Mouse (Mus musculus) left cerebral cortex, adult 11 months (tissue): Measurements from ENCODE around the gene Cavin2.

ENCODE experiments used
- DNase-seq: peaks from one replicate; pipeline ENCODE4 v3.0.0; 2022; ENCODE audit warnings: low spot score

Cavin2 gene

GRCm38 (mm10) chr1:51315476-51315875 is 26.6 kb downstream of the Cavin2 start:
- DNase-seq = no peak

GRCm38 (mm10) chr1:51323506-51323905 is 34.6 kb downstream of the Cavin2 start:
- DNase-seq = no peak

- DNase-seq = no peak
These were observed 39.6 kb downstream of the Cavin2 start for GRCm38 (mm10) chr1:51328541-51328940.

GRCm38 (mm10) chr1:51332986-51333385 is 44.1 kb downstream of the Cavin2 start:
- DNase-seq = no peak

- DNase-seq = peak; percentile 82
These were observed 44.8 kb downstream of the Cavin2 start for GRCm38 (mm10) chr1:51333557-51334285.

- DNase-seq = peak; percentile 65
These were observed 45.4 kb downstream of the Cavin2 start for GRCm38 (mm10) chr1:51334289-51334688.

GRCm38 (mm10) chr1:51335081-51335480 is 46.2 kb downstream of the Cavin2 start:
- no peak for DNase-seq

- no peak for DNase-seq
These were observed 55.2 kb downstream of the Cavin2 start for GRCm38 (mm10) chr1:51344160-51344559.

GRCm38 (mm10) chr1:51347596-51347995 is 58.7 kb downstream of the Cavin2 start:
- no peak for DNase-seq

- DNase-seq = no peak
These were observed 59.7 kb downstream of the Cavin2 start for GRCm38 (mm10) chr1:51348631-51349030.

- no peak for DNase-seq
These were observed 60.5 kb downstream of the Cavin2 start for GRCm38 (mm10) chr1:51349291-51349967.
